Mouse (Mus musculus) central nervous system, embryonic 14 days (tissue): ENCODE measurements around the gene Nrtn. TPM values are rescaled to one million over a fixed set of nuclear protein-coding genes. Genes with fewer than 3 reads are reported as not detected.

Experiments used
- polyA plus RNA-seq: library from polyadenylated mRNA; depleted of rRNA; stranded (reverse); fragments of >200 nt; gene quantifications from 2 replicates; pipeline ENCODE4 v1.2.3, GENCODE M21; 2012; rRNA removed

Nrtn gene
- polyA plus RNA-seq: 3.6 and 6.1 TPM in 2 replicates

GRCm38 (mm10) chr17:56757416-56758123, at the start of gene Nrtn:
Gene Nrtn (minus strand): TSS chr17:56757530.

DNA sequence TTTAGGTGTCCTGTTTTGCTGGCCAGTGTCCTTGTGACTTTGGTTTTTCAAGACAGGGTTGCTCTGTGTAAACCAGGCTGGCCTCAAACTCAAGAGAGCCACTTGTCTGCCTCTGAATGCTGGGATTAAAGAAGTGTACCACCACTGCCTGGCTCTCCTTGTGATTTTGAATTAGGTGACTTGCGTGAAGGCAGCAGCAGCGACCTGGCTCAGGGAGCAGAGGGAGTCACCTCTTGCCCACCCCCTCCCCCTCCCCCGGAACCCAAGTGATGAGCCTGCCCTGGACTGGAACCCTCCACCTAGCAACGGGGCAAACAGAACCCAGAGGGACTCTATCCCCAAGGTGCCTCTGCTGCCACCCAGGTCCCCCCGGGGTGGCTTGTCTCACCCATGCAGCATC, 12.6 kb upstream of the Nrtn start, which contains the start of gene Prr22:
Gene Prr22 (plus strand): TSS at position 301 of the 400 bp plus-strand sequence.

GRCm38 (mm10) chr17:56764474-56765354, 7.4 kb upstream of the Nrtn start, which contains the start of gene Dus3l:
Gene Dus3l (plus strand): TSS chr17:56764757.

DNA sequence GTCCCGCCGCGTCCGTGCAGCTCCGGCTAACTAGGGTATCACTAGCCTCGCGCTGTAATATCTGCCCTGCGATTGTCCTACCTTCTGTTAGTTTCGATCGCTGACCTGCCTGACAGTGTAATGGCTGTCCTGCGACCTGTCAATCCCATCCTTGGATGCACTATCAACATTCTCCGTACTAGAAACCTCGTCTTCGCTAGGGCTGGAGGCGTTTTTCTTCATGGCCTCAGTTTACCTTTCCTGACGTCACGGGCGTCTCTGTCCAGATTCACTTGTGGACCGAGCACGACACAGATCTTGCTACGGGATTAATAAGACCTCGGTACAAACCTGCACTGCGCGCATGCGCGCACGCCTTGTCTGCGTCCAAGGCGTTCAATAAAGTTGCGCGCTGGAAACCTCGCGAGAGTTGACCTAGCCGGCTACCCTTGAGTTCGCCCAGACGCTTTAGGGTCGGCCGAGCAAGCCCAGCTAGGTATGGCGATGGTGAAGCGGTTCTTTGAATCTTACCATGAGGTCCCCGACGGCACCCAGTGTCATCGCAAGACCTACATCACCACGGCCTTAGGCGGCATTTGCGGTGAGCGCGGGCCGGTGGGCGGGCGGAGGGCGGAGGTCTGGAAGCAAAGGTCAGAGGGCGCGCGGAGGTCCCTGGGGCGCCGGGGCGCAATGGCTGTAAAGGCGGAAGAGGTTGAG, 39.8 kb downstream of the Nrtn start, which contains the start of the genes Ndufa11 and Vmac:
Gene Ndufa11 (plus strand): TSS at position 405 of the 696 bp plus-strand sequence.
Gene Vmac (minus strand): TSS at position 660 of the 696 bp plus-strand sequence.

Other genes starting within 250 kb of the Nrtn start
- 0.06 TPM in 1 of 2 replicates, not detected in the other for gene Znrf4, start 245.1 kb downstream of the Nrtn start, polyA plus RNA-seq
- gene Gm20219, start 203.1 kb downstream of the Nrtn start, polyA plus RNA-seq: 3.0 TPM in 2 replicates
- gene Safb2, start 172.9 kb downstream of the Nrtn start, polyA plus RNA-seq: 113 and 131 TPM in 2 replicates
- gene Safb, start 172.7 kb downstream of the Nrtn start, polyA plus RNA-seq: 176 and 190 TPM in 2 replicates
- gene 2410015M20Rik, start 147.8 kb downstream of the Nrtn start, polyA plus RNA-seq: 136 and 139 TPM in 2 replicates
- gene Rpl36, start 144.1 kb downstream of the Nrtn start, polyA plus RNA-seq: 2,057 and 2,130 TPM in 2 replicates
- 73.8 and 76.1 TPM in 2 replicates for gene Lonp1, start 130.6 kb downstream of the Nrtn start, polyA plus RNA-seq
- 3.9 and 4.9 TPM in 2 replicates for gene Catsperd, start 129.4 kb downstream of the Nrtn start, polyA plus RNA-seq
- 150 and 160 TPM in 2 replicates for gene Ranbp3, start 84.2 kb downstream of the Nrtn start, polyA plus RNA-seq
- 306 and 325 TPM in 2 replicates for gene Ndufa11, start 39.8 kb downstream of the Nrtn start, polyA plus RNA-seq
- gene Vmac, start 39.5 kb downstream of the Nrtn start, polyA plus RNA-seq: 19.4 and 20.8 TPM in 2 replicates
- 150 and 161 TPM in 2 replicates for gene Dus3l, start 7.2 kb upstream of the Nrtn start, polyA plus RNA-seq
- gene Prr22, start 12.7 kb upstream of the Nrtn start, polyA plus RNA-seq: 3.2 and 3.4 TPM in 2 replicates
- gene Rfx2, start 73.5 kb upstream of the Nrtn start, polyA plus RNA-seq: 6.4 and 7.4 TPM in 2 replicates
- gene Acsbg2, start 116.9 kb upstream of the Nrtn start, polyA plus RNA-seq: not detected in 2 replicates
- 0.05 and 0.06 TPM in 2 replicates for gene 1700061G19Rik, start 117.9 kb upstream of the Nrtn start, polyA plus RNA-seq
- 118 and 125 TPM in 2 replicates for gene Mllt1, start 177.9 kb upstream of the Nrtn start, polyA plus RNA-seq
- not detected in 2 replicates for gene Acer1, start 224.6 kb upstream of the Nrtn start, polyA plus RNA-seq
- gene Clpp, start 232.8 kb upstream of the Nrtn start, polyA plus RNA-seq: 157 and 168 TPM in 2 replicates
- gene Alkbh7, start 239.8 kb upstream of the Nrtn start, polyA plus RNA-seq: 28.8 and 30.1 TPM in 2 replicates
- gene Pspn, start 242.5 kb upstream of the Nrtn start, polyA plus RNA-seq: not detected in 2 replicates